Mouse (Mus musculus) thymus, adult 2 months (tissue): ENCODE data around the gene Pced1b.

Experiments
- CTCF ChIP-seq: fragments of 200-500 bp; IDR thresholded peaks from 2 replicates; pipeline ENCODE4 v1.5.1; 2012; ENCODE audit warnings: mild to moderate bottlenecking, control low read depth, low read length, moderate library complexity, borderline replicate concordance; ENCODE audit not compliant: control insufficient read depth, poor library complexity, insufficient read depth; ENCODE audit errors: extremely low read depth
- POLR2A ChIP-seq: fragments of 200-500 bp; IDR thresholded peaks from 2 replicates; pipeline ENCODE4 v1.6.1; 2012; ENCODE audit warnings: mild to moderate bottlenecking, low read length, control low read depth, moderate library complexity; ENCODE audit not compliant: control insufficient read depth, poor library complexity, insufficient read depth; ENCODE audit errors: extremely low read depth

DNA sequence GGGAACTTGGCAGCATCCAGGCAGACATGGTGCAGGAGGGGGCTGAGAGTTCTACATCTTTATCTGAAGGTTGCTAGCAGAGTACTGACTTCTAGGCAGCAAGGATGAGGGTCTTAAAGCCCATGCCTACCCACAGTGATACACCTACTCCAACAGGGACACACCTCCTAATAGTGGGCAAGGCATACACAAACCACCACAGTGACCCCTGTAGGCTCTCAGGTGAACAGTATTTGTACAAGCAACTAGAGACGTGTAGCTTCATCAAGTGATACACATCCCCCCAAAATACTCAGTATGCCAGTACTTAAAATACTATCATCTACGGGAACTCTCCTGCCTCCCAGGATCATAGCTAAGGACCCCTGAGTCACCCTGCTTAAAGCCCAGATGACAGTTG, 164.2 kb downstream of the Pced1b start:
- TF ChIP-seq CTCF (no peak), POLR2A (no peak)
